In genomic region chr3:34614107-34614506, GRCm38 (mm10) we compare ENCODE assay signal across 22 mouse cellular contexts. TPM values are rescaled to one million over a fixed set of nuclear protein-coding genes. Genes with fewer than 3 reads are reported as not detected.
"Had no signal": no experiment of that assay in that cellular context is flagged by ENCODE, and none has a peak within 500 bp of the region (broad histone marks: within the 10 kb centered on the region; RNA-seq: fewer than 3 reads in every experiment).

No protein-coding gene starts in this region.

- H3K4me1 ChIP-seq: megakaryocyte, embryonic 14.5 days; midbrain, embryonic 13.5 days; midbrain, embryonic 15.5 days; neural tube, embryonic 12.5 days; stomach, embryonic 15.5 days had no signal

- H3K9ac ChIP-seq: lung, embryonic 15.5 days; midbrain, embryonic 13.5 days; midbrain, embryonic 15.5 days; neural tube, embryonic 12.5 days; stomach, embryonic 15.5 days had no signal

- H3K9me3 ChIP-seq: lung, embryonic 15.5 days; midbrain, embryonic 13.5 days; midbrain, embryonic 15.5 days; neural tube, embryonic 12.5 days; stomach, embryonic 15.5 days had no signal

- DNase-seq: lung, adult 2 months; lung, postnatal 14 days; lung, postnatal 36 days; retina, postnatal 1 day; right cerebral cortex, postnatal 14 days; thymus, adult 2 months; thymus, postnatal 25 days; thymus, postnatal 4 days had no signal

- H3K36me3 ChIP-seq: lung, embryonic 15.5 days; midbrain, embryonic 13.5 days; midbrain, embryonic 15.5 days; neural tube, embryonic 12.5 days; stomach, embryonic 15.5 days had no signal

- H3K4me3 ChIP-seq: lung, embryonic 15.5 days; megakaryocyte, embryonic 14.5 days; midbrain, embryonic 13.5 days; midbrain, embryonic 15.5 days; neural tube, embryonic 12.5 days; stomach, embryonic 15.5 days had no signal

- H3K27me3 ChIP-seq: lung, embryonic 15.5 days; megakaryocyte, embryonic 14.5 days; midbrain, embryonic 13.5 days; midbrain, embryonic 15.5 days; neural tube, embryonic 12.5 days; stomach, embryonic 15.5 days had no signal

- H3K27ac ChIP-seq: lung, embryonic 15.5 days; macrophage; midbrain, embryonic 13.5 days; midbrain, embryonic 15.5 days; neural tube, embryonic 12.5 days; stomach, embryonic 15.5 days; stomach, postnatal 0 days had no signal

- ATAC-seq: lung, postnatal 0 days; midbrain, embryonic 13.5 days; midbrain, embryonic 15.5 days had no signal

- H3K4me2 ChIP-seq: lung, embryonic 15.5 days; midbrain, embryonic 11.5 days; midbrain, embryonic 13.5 days; midbrain, embryonic 15.5 days; neural tube, embryonic 12.5 days; stomach, embryonic 15.5 days had no signal

RNA-seq across cellular contexts. Expression of gene Sox2, which starts 36.1 kb away (rescaled TPM):
- total RNA-seq: megakaryocyte progenitor cell, adult 5-6 weeks; monocyte, adult 5-6 weeks; neutrophil, adult 5-6 weeks had no signal
- polyA plus RNA-seq: macrophage; spleen, adult 2 months had no signal
